Mouse (Mus musculus) lung, embryonic 14.5 days (tissue): Measurements from ENCODE around the gene Rnf225. TPM values are rescaled to one million over a fixed set of nuclear protein-coding genes. Genes with fewer than 3 reads are reported as not detected.

Experiments used
- ATAC-seq: fragments of 200-750 bp; cut with Nextera tagmentation; 2 replicates; pipeline ENCODE4 v1.8.0; 2017; ENCODE audit warnings: mild to moderate bottlenecking, moderate TSS enrichment, moderate library complexity; ENCODE audit not compliant: insufficient read depth
- DNase-seq: peaks from one replicate; pipeline ENCODE4 v3.0.0-alpha.2; 2015
- H3K27ac ChIP-seq: fragments of 300-500 bp; sonication (generic); 2 replicates; pipeline ENCODE4 v1.5.1; 2014; ENCODE audit warnings: low read depth, mild to moderate bottlenecking, moderate library complexity
- H3K27me3 ChIP-seq: fragments of 300-500 bp; sonication (generic); 2 replicates; pipeline ENCODE4 v1.6.1; 2014; ENCODE audit warnings: low read length, control low read depth; ENCODE audit not compliant: insufficient read depth
- H3K36me3 ChIP-seq: fragments of 300-500 bp; sonication (generic); 2 replicates; pipeline ENCODE4 v1.6.1; 2014; ENCODE audit warnings: control low read depth; ENCODE audit not compliant: insufficient read depth
- H3K4me1 ChIP-seq: fragments of 300-500 bp; sonication (generic); 2 replicates; pipeline ENCODE4 v1.6.1; 2014; ENCODE audit warnings: antibody characterized with exemption, control low read depth; ENCODE audit not compliant: insufficient read depth
- H3K4me2 ChIP-seq: fragments of 300-500 bp; sonication (generic); 2 replicates; pipeline ENCODE4 v1.6.1; 2014; ENCODE audit warnings: mild to moderate bottlenecking
- H3K4me3 ChIP-seq: fragments of 300-500 bp; sonication (generic); 2 replicates; pipeline ENCODE4 v1.5.1; 2014; ENCODE audit warnings: low read depth, low read length
- H3K9ac ChIP-seq: fragments of 300-500 bp; sonication (generic); 2 replicates; pipeline ENCODE4 v1.6.1; 2014
- H3K9me3 ChIP-seq: fragments of 300-500 bp; sonication (generic); 2 replicates; pipeline ENCODE4 v1.6.1; 2016; ENCODE audit warnings: low read depth, low read length, control low read depth
- CTCF ChIP-seq: IDR thresholded peaks from 2 replicates; pipeline ENCODE4 v1.5.1; 2016; ENCODE audit warnings: antibody characterized with exemption, low read depth
- WGBS: fragments of 180-500 bp; shearing (Covaris S2); extraction: QIAGEN DNeasy Blood & Tissue Kit; methylation state at CpG from one replicate; pipeline ENCODE4 v1.1.7; 2014; 5-methylcytosine and 5-hydroxymethylcytosine counted together
- polyA plus RNA-seq: library from polyadenylated mRNA; unstranded; fragments of >200 nt; fragmentation: Nextera tagmentation; extraction: Ambion mirVana; gene quantifications from 2 replicates; pipeline ENCODE4 v1.2.1, GENCODE M21; 2014

The Rnf225 gene
- polyA plus RNA-seq, 1 experiment from 2014 or later, result 0.97 TPM

DNA sequence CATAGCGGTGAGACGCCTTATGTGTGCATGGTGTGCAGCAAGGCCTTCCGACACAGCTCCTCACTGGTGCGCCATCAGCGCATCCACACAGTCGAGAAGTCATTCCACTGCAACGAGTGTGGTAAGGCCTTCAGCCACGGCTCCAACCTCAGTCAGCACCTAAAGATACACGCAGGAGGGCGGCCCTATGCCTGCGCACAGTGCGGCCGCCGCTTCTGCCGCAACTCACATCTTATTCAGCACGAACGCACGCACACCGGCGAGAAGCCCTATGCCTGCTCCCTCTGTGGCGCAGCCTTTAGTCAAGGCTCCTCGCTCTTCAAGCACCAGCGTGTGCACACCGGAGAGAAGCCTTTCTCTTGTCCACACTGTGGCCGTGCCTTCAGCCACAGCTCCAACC lies 43.7 kb downstream of the Rnf225 start:
- Histone ChIP-seq H3K27me3 (no peaks in the 10 kb centered on the region), H3K4me1 (peaks cover 5% of the 10 kb centered on the region; the same call in 1 of the 2 replicates), H3K27ac (no peak overlapping the region), H3K9ac (no peak overlapping the region), H3K36me3 (peaks cover 49% of the 10 kb centered on the region), H3K4me3 (no peak overlapping the region), H3K4me2 (no peak overlapping the region), H3K9me3 (no peaks in the 10 kb centered on the region)
- no peak for TF ChIP-seq CTCF
- WGBS, result 94% methylated on average over 25 of the region's 25 CpGs
- no peak for DNase-seq
- ATAC-seq, result no peak

DNA sequence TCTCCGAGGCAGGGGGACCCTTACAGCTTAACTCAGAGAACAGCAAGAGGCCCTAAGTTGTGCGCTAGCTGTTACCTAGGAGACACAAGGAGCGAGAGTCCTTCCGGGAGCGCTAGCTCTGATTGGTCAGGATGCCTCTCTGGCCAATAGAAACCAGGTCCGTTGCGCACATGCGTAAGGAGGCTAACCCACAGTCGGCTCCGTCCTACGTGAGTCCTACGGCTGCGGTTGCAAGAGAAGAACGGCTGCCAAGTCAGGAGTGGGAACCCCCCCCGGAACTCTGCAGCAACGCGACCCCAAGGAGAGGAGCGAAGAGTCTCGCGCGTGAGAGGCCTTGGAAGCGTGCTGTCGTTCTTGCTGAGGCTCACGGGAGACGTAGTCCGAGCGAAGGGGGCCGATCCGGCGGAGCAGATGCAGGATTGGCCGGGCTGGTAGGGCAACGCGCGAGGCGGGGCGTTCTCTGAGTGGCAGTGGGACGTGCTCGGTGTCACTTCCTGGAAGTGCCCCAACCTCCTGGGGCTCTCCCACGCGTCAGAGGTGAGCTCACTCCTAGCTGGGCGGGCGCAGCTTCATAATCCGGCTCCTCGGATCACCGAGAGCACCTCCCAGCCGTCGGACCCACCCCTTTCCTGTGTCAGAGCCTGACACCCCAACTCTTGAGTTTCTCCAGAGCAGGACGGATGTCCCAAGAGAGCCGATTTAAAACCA lies 50.6 kb downstream of the Rnf225 start, which contains the start of gene Zfp446:
Gene Zfp446, plus strand, starts transcription at position 167 of the 708 bp plus-strand sequence.
- Histone ChIP-seq H3K36me3 (peaks cover 10% of the 10 kb centered on the region; the same call in 1 of the 2 replicates), H3K9ac (peak within 1 kb of the TSS; percentile 78), H3K4me2 (peak within 1 kb of the TSS; percentile 90)

DNA sequence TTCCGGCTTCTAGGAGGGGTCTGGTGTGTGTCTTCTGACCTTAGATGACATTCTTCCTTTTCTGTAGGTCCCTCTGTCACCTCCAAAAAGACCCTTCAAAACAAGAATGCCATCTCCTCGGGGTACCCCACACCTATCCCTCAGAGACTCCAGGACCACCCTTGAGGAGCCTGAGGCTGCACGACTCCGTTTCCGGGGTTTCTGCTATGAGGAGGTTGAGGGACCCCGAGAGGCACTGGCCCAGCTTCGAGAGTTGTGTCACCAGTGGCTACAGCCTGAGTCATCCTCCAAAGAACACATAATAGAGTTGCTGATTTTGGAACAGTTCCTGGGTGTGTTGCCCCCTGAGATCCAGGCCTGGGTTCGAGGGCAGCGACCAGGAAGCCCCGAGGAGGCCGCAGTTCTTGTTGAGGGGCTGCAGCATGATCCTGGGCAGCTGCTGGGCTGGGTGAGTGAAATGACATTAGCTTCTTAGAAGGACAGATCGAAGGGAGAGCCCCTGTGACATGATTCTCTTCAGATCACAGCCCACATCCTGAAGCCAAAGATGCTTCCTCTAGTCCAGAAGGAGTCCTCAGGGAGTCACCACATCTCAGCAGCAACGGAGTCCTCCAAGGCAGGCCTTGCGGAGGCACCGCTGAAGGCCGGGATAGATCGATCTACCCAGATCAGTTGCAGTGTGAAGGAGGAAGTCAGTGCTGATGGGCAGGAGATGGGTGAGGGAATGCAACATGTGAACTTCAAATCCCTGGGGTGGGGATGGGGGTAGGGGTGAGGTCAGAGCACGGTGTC lies 51.9 kb downstream of the Rnf225 start:
- Histone ChIP-seq H3K9ac (peak overlapping the region; percentile 78), H3K27me3 (no peaks in the 10 kb centered on the region), H3K4me2 (peak overlapping the region; percentile 90), H3K27ac (peak overlapping the region; percentile 93), H3K4me3 (peak overlapping the region; percentile 60; the same call in 1 of the 2 replicates), H3K9me3 (no peaks in the 10 kb centered on the region), H3K36me3 (0 out of 2 replicates have a peak, but pooled peaks cover 4% of the 10 kb centered on the region), H3K4me1 (no peaks in the 10 kb centered on the region)
- WGBS, result 84% methylated on average over 18 of the region's 18 CpGs
- ATAC-seq, result no peak
- no peak for TF ChIP-seq CTCF
- no peak for DNase-seq

More for the DNA sequence above, 50.6 kb downstream of the Rnf225 start, which contains the start of gene Zfp446:
- H3K27me3 ChIP-seq, result no peaks in the 10 kb centered on the region
- H3K27ac ChIP-seq, result peak within 1 kb of the TSS; percentile 94
- H3K4me1 ChIP-seq, result no peaks in the 10 kb centered on the region
- DNase-seq (peak; percentile 98), ATAC-seq (peak; percentile 99)
- no peaks in the 10 kb centered on the region for H3K9me3 ChIP-seq
- no peak for TF ChIP-seq CTCF
- WGBS, result under 1% methylated on average over 49 of the region's 49 CpGs
- H3K4me3 ChIP-seq, result peak within 1 kb of the TSS; percentile 60

DNA sequence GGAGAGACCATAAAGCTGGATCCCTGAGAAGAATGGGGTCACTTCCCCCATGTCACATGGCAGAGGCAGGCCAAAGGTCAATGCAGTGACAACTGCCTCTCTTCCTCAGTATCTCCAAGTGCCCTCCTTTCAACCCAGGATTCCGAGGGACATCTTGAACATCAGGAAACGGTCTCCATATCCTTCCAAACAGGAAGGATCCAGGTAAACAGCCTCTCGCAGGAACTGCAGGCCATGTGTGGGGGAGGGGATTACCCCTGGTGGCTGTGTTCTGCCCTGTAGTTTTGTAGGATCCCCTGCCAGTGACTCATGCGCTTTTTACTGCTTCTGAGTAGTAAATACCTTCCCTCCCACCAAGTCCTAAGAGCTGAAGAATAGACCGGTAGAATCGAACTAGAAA lies 52.6 kb downstream of the Rnf225 start:
- H3K36me3 ChIP-seq, result 0 out of 2 replicates have a peak, but pooled peaks cover 4% of the 10 kb centered on the region
- no peaks in the 10 kb centered on the region for H3K4me1 ChIP-seq
- no peak overlapping the region for H3K4me3 ChIP-seq
- no peak overlapping the region for H3K27ac ChIP-seq
- DNase-seq (peak; percentile 12), ATAC-seq (no peak)
- H3K4me2 ChIP-seq, result no peak overlapping the region
- WGBS, result 66% methylated on average over 6 of the region's 6 CpGs
- H3K27me3 ChIP-seq, result no peaks in the 10 kb centered on the region
- H3K9ac ChIP-seq, result no peak overlapping the region
- TF ChIP-seq CTCF, result no peak
- no peaks in the 10 kb centered on the region for H3K9me3 ChIP-seq

DNA sequence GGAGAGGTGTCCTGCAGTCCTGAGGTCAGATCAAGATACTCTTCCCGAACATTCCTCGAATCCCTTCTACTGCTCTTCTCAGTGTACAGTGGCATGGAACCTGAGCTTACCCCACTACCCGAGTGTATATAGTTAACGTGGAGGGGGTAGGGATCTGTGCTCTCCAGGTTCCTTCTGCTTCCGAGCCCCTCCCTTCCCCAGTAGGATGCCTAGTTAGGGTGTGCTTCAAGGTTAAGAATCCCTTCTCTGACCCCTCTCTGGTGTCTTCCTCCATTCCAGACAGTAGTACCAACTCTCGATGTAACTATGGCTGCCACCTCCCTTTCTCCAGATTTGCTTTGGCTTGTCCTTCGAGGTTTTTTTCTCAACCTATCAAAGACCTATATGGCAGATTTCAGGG lies 53.1 kb downstream of the Rnf225 start:
- no peak for TF ChIP-seq CTCF
- DNase-seq, result no peak
- Histone ChIP-seq H3K4me3 (no peak overlapping the region), H3K36me3 (0 out of 2 replicates have a peak, but pooled peaks cover 4% of the 10 kb centered on the region), H3K27ac (no peak overlapping the region), H3K9ac (no peak overlapping the region), H3K27me3 (no peaks in the 10 kb centered on the region), H3K9me3 (no peaks in the 10 kb centered on the region), H3K4me2 (no peak overlapping the region), H3K4me1 (no peaks in the 10 kb centered on the region)
- no peak for ATAC-seq
- 74% methylated on average over 7 of the region's 7 CpGs for WGBS

Other genes starting within 250 kb of the Rnf225 start
- not detected in 2 replicates for gene Vmn2r55, start 242.4 kb upstream of the Rnf225 start, polyA plus RNA-seq
- not detected in 2 replicates for gene Vmn2r56, start 192.4 kb upstream of the Rnf225 start, polyA plus RNA-seq
- gene Zscan18, start 123.8 kb upstream of the Rnf225 start, polyA plus RNA-seq, result 6.9 and 7.6 TPM in 2 replicates
- gene Zfp329, start 108.6 kb upstream of the Rnf225 start, polyA plus RNA-seq, result 14.6 and 16.3 TPM in 2 replicates
- gene Zfp110, start 92.7 kb upstream of the Rnf225 start, polyA plus RNA-seq, result 41.2 and 41.5 TPM in 2 replicates
- 4.3 and 4.7 TPM in 2 replicates for gene Zfp128, start 46.2 kb upstream of the Rnf225 start, polyA plus RNA-seq
- gene Zscan22, start 29.6 kb upstream of the Rnf225 start, polyA plus RNA-seq, result 22.2 and 23.4 TPM in 2 replicates
- gene Rps5, start 5.1 kb upstream of the Rnf225 start, polyA plus RNA-seq, result 1,356 and 1,409 TPM in 2 replicates
- gene Zfp324, start 38.4 kb downstream of the Rnf225 start, polyA plus RNA-seq, result 9.6 and 11.1 TPM in 2 replicates
- 8.1 TPM in 2 replicates for gene Zfp446, start 50.4 kb downstream of the Rnf225 start, polyA plus RNA-seq
- gene Slc27a5, start 70.8 kb downstream of the Rnf225 start, polyA plus RNA-seq, result not detected in 2 replicates
- 458 and 511 TPM in 2 replicates for gene Trim28, start 71.7 kb downstream of the Rnf225 start, polyA plus RNA-seq
- 29.8 and 30.4 TPM in 2 replicates for gene Zbtb45, start 82.6 kb downstream of the Rnf225 start, polyA plus RNA-seq
- gene Chmp2a, start 107.4 kb downstream of the Rnf225 start, polyA plus RNA-seq, result 123 and 128 TPM in 2 replicates
- 150 and 168 TPM in 2 replicates for gene Ube2m, start 110.9 kb downstream of the Rnf225 start, polyA plus RNA-seq
- 2.3 and 3.3 TPM in 2 replicates for gene Mzf1, start 127.3 kb downstream of the Rnf225 start, polyA plus RNA-seq
- gene Vmn1r85, start 167.8 kb downstream of the Rnf225 start, polyA plus RNA-seq, result not detected in 2 replicates
- gene Vmn1r86, start 192.5 kb downstream of the Rnf225 start, polyA plus RNA-seq, result not detected in 2 replicates
- gene Vmn1r87, start 212.7 kb downstream of the Rnf225 start, polyA plus RNA-seq, result not detected in 2 replicates
- not detected in 2 replicates for gene Vmn1r88, start 232.2 kb downstream of the Rnf225 start, polyA plus RNA-seq